Mouse (Mus musculus) liver, embryonic 13.5 days (tissue): ENCODE measurements around the gene Zfp628. TPM values are rescaled to one million over a fixed set of nuclear protein-coding genes. Genes with fewer than 3 reads are reported as not detected.

Source experiments
- polyA plus RNA-seq: library from polyadenylated mRNA; unstranded; fragments of >200 nt; fragmentation: Nextera tagmentation; extraction: Ambion mirVana; gene quantifications from 2 replicates; pipeline ENCODE4 v1.2.1, GENCODE M21; 2015

Gene Zfp628
- polyA plus RNA-seq, 1 experiment from 2014 or later, result 1.4 TPM

Other genes with a start within 250 kb of the Zfp628 start
- gene Hspbp1, start 230.1 kb upstream of the Zfp628 start, polyA plus RNA-seq, result 77.8 and 83.4 TPM in 2 replicates
- 0.08 and 0.10 TPM in 2 replicates for gene Brsk1, start 224.6 kb upstream of the Zfp628 start, polyA plus RNA-seq
- 0.09 and 0.15 TPM in 2 replicates for gene Tmem150b, start 190.0 kb upstream of the Zfp628 start, polyA plus RNA-seq
- gene Kmt5c, start 175.1 kb upstream of the Zfp628 start, polyA plus RNA-seq, result 61.6 and 63.9 TPM in 2 replicates
- gene Cox6b2, start 162.1 kb upstream of the Zfp628 start, polyA plus RNA-seq, result 98.6 and 105 TPM in 2 replicates
- gene Fam71e2, start 143.9 kb upstream of the Zfp628 start, polyA plus RNA-seq, result not detected in 2 replicates
- gene Il11, start 132.4 kb upstream of the Zfp628 start, polyA plus RNA-seq, result 0.05 TPM in 1 of 2 replicates, not detected in the other
- gene Tmem190, start 132.3 kb upstream of the Zfp628 start, polyA plus RNA-seq, result 0.44 TPM in 1 of 2 replicates, not detected in the other
- gene Tmem238, start 125.6 kb upstream of the Zfp628 start, polyA plus RNA-seq, result 13.7 and 14.6 TPM in 2 replicates
- 242 and 279 TPM in 2 replicates for gene Rpl28, start 122.3 kb upstream of the Zfp628 start, polyA plus RNA-seq
- 282 and 292 TPM in 2 replicates for gene Ube2s, start 102.6 kb upstream of the Zfp628 start, polyA plus RNA-seq
- gene Shisa7, start 70.5 kb upstream of the Zfp628 start, polyA plus RNA-seq, result not detected in 2 replicates
- gene Isoc2b, start 45.0 kb upstream of the Zfp628 start, polyA plus RNA-seq, result 3.1 and 3.8 TPM in 2 replicates
- 0.45 and 0.52 TPM in 2 replicates for gene Isoc2a, start 38.1 kb upstream of the Zfp628 start, polyA plus RNA-seq
- 0.07 TPM in 1 of 2 replicates, not detected in the other for gene Gm36210, start 8.7 kb upstream of the Zfp628 start, polyA plus RNA-seq
- gene Nat14, start 6.8 kb downstream of the Zfp628 start, polyA plus RNA-seq, result 0.57 and 0.67 TPM in 2 replicates
- 0.03 and 0.09 TPM in 2 replicates for gene Ssc5d, start 10.6 kb downstream of the Zfp628 start, polyA plus RNA-seq
- not detected in 2 replicates for gene Sbk2, start 49.2 kb downstream of the Zfp628 start, polyA plus RNA-seq
- gene Sbk3, start 56.0 kb downstream of the Zfp628 start, polyA plus RNA-seq, result not detected in 2 replicates
- 4.0 TPM in 2 replicates for gene Zfp579, start 80.9 kb downstream of the Zfp628 start, polyA plus RNA-seq
- gene Zfp524, start 99.2 kb downstream of the Zfp628 start, polyA plus RNA-seq, result 9.8 and 10.0 TPM in 2 replicates
- 15.8 and 18.7 TPM in 2 replicates for gene Fiz1, start 99.5 kb downstream of the Zfp628 start, polyA plus RNA-seq
- gene Gm44973, start 100.3 kb downstream of the Zfp628 start, polyA plus RNA-seq, result 1.1 and 1.5 TPM in 2 replicates
- gene Zfp865, start 105.2 kb downstream of the Zfp628 start, polyA plus RNA-seq, result 1.4 TPM in 2 replicates
- 0.84 and 1.4 TPM in 2 replicates for gene Ccdc106, start 105.3 kb downstream of the Zfp628 start, polyA plus RNA-seq
- gene 4632433K11Rik, start 118.9 kb downstream of the Zfp628 start, polyA plus RNA-seq, result 0.09 TPM in 1 of 2 replicates, not detected in the other
- 0.93 and 1.4 TPM in 2 replicates for gene Zfp784, start 123.2 kb downstream of the Zfp628 start, polyA plus RNA-seq
- gene Zfp580, start 136.3 kb downstream of the Zfp628 start, polyA plus RNA-seq, result 2.2 and 2.7 TPM in 2 replicates
- gene U2af2, start 146.9 kb downstream of the Zfp628 start, polyA plus RNA-seq, result 79.1 and 83.0 TPM in 2 replicates
- 45.6 and 48.2 TPM in 2 replicates for gene Epn1, start 165.0 kb downstream of the Zfp628 start, polyA plus RNA-seq
- gene Rfpl4, start 201.7 kb downstream of the Zfp628 start, polyA plus RNA-seq, result not detected in 2 replicates
- 0.19 and 0.24 TPM in 2 replicates for gene Rasl2-9, start 210.7 kb downstream of the Zfp628 start, polyA plus RNA-seq
- not detected in 2 replicates for gene Vmn1r55, start 234.5 kb downstream of the Zfp628 start, polyA plus RNA-seq